Mouse (Mus musculus) stomach, embryonic 14.5 days (tissue): ENCODE data around the gene Gnb1l. TPM values are rescaled to one million over a fixed set of nuclear protein-coding genes. Genes with fewer than 3 reads are reported as not detected.

Source experiments
- ATAC-seq: fragments of 200-750 bp; cut with Nextera tagmentation; 2 replicates; pipeline ENCODE4 v1.8.0; 2017; ENCODE audit warnings: low read depth, moderate TSS enrichment; ENCODE audit not compliant: insufficient number of reproducible peaks, insufficient read depth, low FRiP score
- H3K27ac ChIP-seq: fragments of 300-500 bp; sonication (generic); 2 replicates; pipeline ENCODE4 v1.5.1; 2014; ENCODE audit warnings: mild to moderate bottlenecking, low read length, moderate library complexity, mixed read lengths
- H3K27me3 ChIP-seq: fragments of 300-500 bp; sonication (generic); 2 replicates; pipeline ENCODE4 v1.6.1; 2014; ENCODE audit warnings: low read length, control low read depth, mixed read lengths; ENCODE audit not compliant: control insufficient read depth, insufficient read depth
- H3K36me3 ChIP-seq: fragments of 300-500 bp; sonication (generic); 2 replicates; pipeline ENCODE4 v1.6.1; 2014; ENCODE audit warnings: mild to moderate bottlenecking, control low read depth, low read length, moderate library complexity, mixed read lengths; ENCODE audit not compliant: control insufficient read depth, insufficient read depth
- H3K4me1 ChIP-seq: fragments of 300-500 bp; sonication (generic); 2 replicates; pipeline ENCODE4 v1.6.1; 2014; ENCODE audit warnings: low read length, control low read depth, mixed read lengths; ENCODE audit not compliant: control insufficient read depth, insufficient read depth
- H3K4me2 ChIP-seq: fragments of 300-500 bp; sonication (generic); replicated peaks from 2 replicates; pipeline ENCODE4 v1.6.1; 2014; ENCODE audit warnings: low read depth, low read length, control low read depth
- H3K4me3 ChIP-seq: fragments of 300-500 bp; sonication (generic); 2 replicates; pipeline ENCODE4 v1.5.1; 2014; ENCODE audit warnings: low read depth, low read length, control low read depth
- H3K9ac ChIP-seq: fragments of 300-500 bp; sonication (generic); replicated peaks from 2 replicates; pipeline ENCODE4 v1.6.1; 2014; ENCODE audit warnings: low read depth, mild to moderate bottlenecking, control low read depth, low read length, moderate library complexity, mixed read lengths
- H3K9me3 ChIP-seq: fragments of 300-500 bp; sonication (generic); 2 replicates; pipeline ENCODE4 v1.6.1; 2016; ENCODE audit warnings: low read depth, low read length, control low read depth; ENCODE audit not compliant: control insufficient read depth
- WGBS: fragments of 180-500 bp; shearing (Covaris S2); extraction: QIAGEN DNeasy Blood & Tissue Kit; methylation state at CpG from one replicate; pipeline ENCODE4 v1.1.7; 2014; 5-methylcytosine and 5-hydroxymethylcytosine counted together
- polyA plus RNA-seq: library from polyadenylated mRNA; unstranded; fragments of >200 nt; fragmentation: Nextera tagmentation; extraction: Ambion mirVana; gene quantifications from 2 replicates; pipeline ENCODE4 v1.2.1, GENCODE M21; 2014

Gene Gnb1l
- polyA plus RNA-seq, 1 experiment from 2014 or later = 15.5 TPM

- peak; percentile 60; the same call in 1 of the 2 replicates for ATAC-seq
- peaks cover 11% of the 10 kb centered on the region; the same call in 1 of the 2 replicates for H3K4me1 ChIP-seq
- H3K9me3 ChIP-seq = no peaks in the 10 kb centered on the region
- WGBS = 5% methylated on average over 11 of the region's 11 CpGs
- H3K27me3 ChIP-seq = no peaks in the 10 kb centered on the region
- no peak overlapping the region for H3K9ac ChIP-seq
- peak overlapping the region; percentile 13 for H3K4me2 ChIP-seq
- H3K27ac ChIP-seq = no peak overlapping the region
- H3K36me3 ChIP-seq = peaks cover 2% of the 10 kb centered on the region; the same call in 1 of the 2 replicates
- H3K4me3 ChIP-seq = no peak overlapping the region
Observed at GRCm38 (mm10) chr16:18459955-18460370, 38.5 kb upstream of the Gnb1l start.

- ATAC-seq = no peak
- Histone ChIP-seq H3K36me3 (peaks cover 2% of the 10 kb centered on the region; the same call in 1 of the 2 replicates), H3K9me3 (no peaks in the 10 kb centered on the region), H3K4me1 (peaks cover 11% of the 10 kb centered on the region; the same call in 1 of the 2 replicates), H3K27me3 (no peaks in the 10 kb centered on the region), H3K4me3 (no peak overlapping the region), H3K9ac (no peak overlapping the region), H3K4me2 (no peak overlapping the region), H3K27ac (no peak overlapping the region)
- WGBS = 76% methylated on average over 3 of the region's 3 CpGs
Observed at GRCm38 (mm10) chr16:18460826-18461225, 37.7 kb upstream of the Gnb1l start.

GRCm38 (mm10) chr16:18462031-18462430 is 36.5 kb upstream of the Gnb1l start:
- Histone ChIP-seq H3K27ac (no peak overlapping the region), H3K9me3 (no peaks in the 10 kb centered on the region), H3K9ac (no peak overlapping the region), H3K4me2 (no peak overlapping the region), H3K4me3 (no peak overlapping the region), H3K36me3 (no peaks in the 10 kb centered on the region; the same call in 1 of the 2 replicates), H3K27me3 (no peaks in the 10 kb centered on the region), H3K4me1 (peaks cover 11% of the 10 kb centered on the region; the same call in 1 of the 2 replicates)
- ATAC-seq = no peak
- 75% methylated on average over 9 of the region's 9 CpGs for WGBS

DNA sequence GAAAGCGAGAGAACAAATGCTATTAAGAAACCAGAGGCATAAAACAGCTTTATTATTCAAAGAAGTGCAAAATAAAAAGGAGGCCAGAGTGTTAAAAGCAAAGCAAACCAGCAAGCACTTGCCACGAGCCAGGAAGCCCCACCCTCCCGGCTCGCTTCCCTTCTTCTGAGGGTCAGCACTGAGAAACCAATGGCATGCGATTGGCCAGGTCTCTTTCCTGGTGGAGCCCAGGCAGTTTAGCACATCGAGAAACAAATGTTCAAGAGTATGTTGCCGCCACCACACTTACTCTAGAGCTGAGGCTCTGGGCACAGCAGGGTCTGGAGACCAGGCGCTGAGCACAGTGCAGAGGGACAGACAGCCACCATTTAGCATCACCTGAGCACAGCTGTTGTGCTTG is 35.9 kb upstream of the Gnb1l start:
- no peak for ATAC-seq
- WGBS = 57% methylated on average over 8 of the region's 8 CpGs
- Histone ChIP-seq H3K9me3 (no peaks in the 10 kb centered on the region), H3K27ac (no peak overlapping the region), H3K9ac (no peak overlapping the region), H3K4me3 (no peak overlapping the region), H3K27me3 (no peaks in the 10 kb centered on the region), H3K36me3 (no peaks in the 10 kb centered on the region), H3K4me1 (peaks cover 11% of the 10 kb centered on the region; the same call in 1 of the 2 replicates), H3K4me2 (no peak overlapping the region)

- H3K4me1 ChIP-seq = peaks cover 9% of the 10 kb centered on the region; the same call in 1 of the 2 replicates
- H3K9me3 ChIP-seq = no peaks in the 10 kb centered on the region
- no peak overlapping the region for H3K9ac ChIP-seq
- WGBS = 71% methylated on average over 3 of the region's 3 CpGs
- no peak for ATAC-seq
- no peak overlapping the region for H3K27ac ChIP-seq
- H3K36me3 ChIP-seq = no peaks in the 10 kb centered on the region
- no peaks in the 10 kb centered on the region for H3K27me3 ChIP-seq
- no peak overlapping the region for H3K4me3 ChIP-seq
- H3K4me2 ChIP-seq = no peak overlapping the region
Observed at GRCm38 (mm10) chr16:18464271-18464670, 34.2 kb upstream of the Gnb1l start.

DNA sequence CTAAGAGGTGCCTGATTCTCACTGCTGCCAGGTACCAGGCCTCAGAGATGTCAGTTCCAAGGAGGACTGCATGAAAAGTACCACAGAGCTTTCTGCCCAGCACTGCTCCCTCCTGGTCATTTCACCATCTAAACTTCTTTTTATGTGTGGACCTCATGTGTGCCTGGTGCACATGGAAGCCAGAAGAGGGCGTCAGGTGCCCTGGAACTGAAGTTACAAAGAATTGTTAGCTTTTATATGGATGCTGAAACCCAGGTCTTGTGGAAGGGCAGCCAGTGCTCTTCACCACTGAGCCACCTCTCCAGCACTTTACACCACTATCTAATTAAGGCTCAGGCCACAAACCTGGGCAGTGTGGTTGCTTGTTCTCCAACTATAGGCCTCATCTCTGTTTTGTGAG is 27.7 kb upstream of the Gnb1l start:
- no peak overlapping the region for H3K9ac ChIP-seq
- no peak for ATAC-seq
- 43% methylated on average over 1 of the region's 1 CpGs for WGBS
- H3K4me3 ChIP-seq = no peak overlapping the region
- no peak overlapping the region for H3K27ac ChIP-seq
- H3K4me1 ChIP-seq = no peaks in the 10 kb centered on the region
- H3K9me3 ChIP-seq = no peaks in the 10 kb centered on the region
- no peak overlapping the region for H3K4me2 ChIP-seq
- H3K27me3 ChIP-seq = no peaks in the 10 kb centered on the region
- H3K36me3 ChIP-seq = peaks cover 4% of the 10 kb centered on the region; the same call in 1 of the 2 replicates

DNA sequence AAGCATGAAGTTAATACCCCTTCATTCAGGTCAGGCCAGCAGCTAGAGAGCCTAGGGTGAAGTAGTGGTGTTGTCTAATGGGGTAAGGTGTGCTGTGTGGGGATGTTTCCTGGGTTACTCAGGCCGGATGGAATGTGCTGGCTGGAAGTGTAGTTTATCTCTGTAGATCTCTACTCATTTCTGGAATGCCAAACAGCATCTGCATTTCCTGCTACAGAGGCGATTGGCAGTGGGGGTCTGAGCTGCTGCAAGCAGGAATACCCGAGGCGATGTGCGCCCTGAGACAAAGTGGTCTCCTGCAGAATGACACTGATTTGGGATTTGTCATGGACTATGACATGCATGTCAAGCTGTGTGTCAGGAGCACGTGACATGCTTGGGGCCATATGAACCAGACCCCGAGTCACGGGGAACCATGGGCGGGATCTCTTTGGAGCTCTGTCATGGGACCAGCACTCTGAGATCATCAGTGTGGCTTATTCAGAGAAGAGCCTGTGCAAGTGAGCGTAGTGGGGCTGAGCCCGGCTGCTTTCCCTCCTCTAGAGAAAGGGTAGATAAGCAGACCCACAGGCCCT is 27.0 kb upstream of the Gnb1l start:
- Histone ChIP-seq H3K4me1 (no peaks in the 10 kb centered on the region), H3K36me3 (peaks cover 4% of the 10 kb centered on the region; the same call in 1 of the 2 replicates), H3K4me3 (no peak overlapping the region), H3K27ac (no peak overlapping the region), H3K4me2 (no peak overlapping the region), H3K9me3 (no peaks in the 10 kb centered on the region), H3K27me3 (no peaks in the 10 kb centered on the region), H3K9ac (no peak overlapping the region)
- 57% methylated on average over 11 of the region's 11 CpGs for WGBS
- no peak; the same call in 1 of the 2 replicates for ATAC-seq

- no peaks in the 10 kb centered on the region for H3K4me1 ChIP-seq
- no peak overlapping the region for H3K9ac ChIP-seq
- WGBS = 82% methylated on average over 6 of the region's 6 CpGs
- H3K9me3 ChIP-seq = no peaks in the 10 kb centered on the region
- no peaks in the 10 kb centered on the region for H3K27me3 ChIP-seq
- ATAC-seq = no peak
- peaks cover 4% of the 10 kb centered on the region; the same call in 1 of the 2 replicates for H3K36me3 ChIP-seq
- H3K27ac ChIP-seq = no peak overlapping the region
- no peak overlapping the region for H3K4me2 ChIP-seq
- no peak overlapping the region for H3K4me3 ChIP-seq
Observed at GRCm38 (mm10) chr16:18471976-18472375, 26.5 kb upstream of the Gnb1l start.

DNA sequence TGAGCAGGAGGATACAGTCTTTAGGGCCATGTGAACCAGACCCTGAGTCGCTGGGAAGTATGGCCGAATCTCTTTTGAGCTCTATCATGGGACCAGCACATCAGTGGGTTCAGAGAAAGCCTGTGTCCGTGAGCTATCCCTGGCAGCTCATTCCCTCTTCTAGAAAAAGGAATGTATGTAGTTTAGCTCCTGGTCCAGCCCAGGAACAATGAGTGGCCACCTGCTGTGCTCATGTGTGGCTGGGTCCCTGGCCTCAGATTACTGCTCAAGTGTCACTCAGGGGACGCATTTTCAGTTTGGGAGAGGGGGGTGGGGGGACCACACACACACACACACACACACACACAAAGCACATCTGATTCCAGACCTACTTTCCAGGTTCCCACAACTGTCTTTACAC is 26.1 kb upstream of the Gnb1l start:
- no peaks in the 10 kb centered on the region for H3K4me1 ChIP-seq
- H3K4me2 ChIP-seq = no peak overlapping the region
- no peak overlapping the region for H3K9ac ChIP-seq
- no peaks in the 10 kb centered on the region for H3K27me3 ChIP-seq
- peaks cover 4% of the 10 kb centered on the region; the same call in 1 of the 2 replicates for H3K36me3 ChIP-seq
- no peak overlapping the region for H3K4me3 ChIP-seq
- no peak overlapping the region for H3K27ac ChIP-seq
- no peak for ATAC-seq
- 81% methylated on average over 4 of the region's 4 CpGs for WGBS
- H3K9me3 ChIP-seq = no peaks in the 10 kb centered on the region
